Mouse (Mus musculus) brain, embryonic 14.5 days (tissue): ENCODE data around the gene Ankrd34c.

Experiments
- CTCF ChIP-seq: fragments of 200-500 bp; IDR thresholded peaks from 2 replicates; pipeline ENCODE4 v1.5.1; 2012; ENCODE audit warnings: inconsistent platforms, mild to moderate bottlenecking, moderate library complexity, borderline replicate concordance; ENCODE audit not compliant: insufficient read depth, insufficient read length; ENCODE audit errors: extremely low read depth
- POLR2A ChIP-seq: fragments of 200-500 bp; IDR thresholded peaks from 2 replicates; pipeline ENCODE4 v1.6.1; 2012; ENCODE audit warnings: mild to moderate bottlenecking, inconsistent platforms, borderline replicate concordance; ENCODE audit not compliant: poor library complexity, insufficient read depth, insufficient read length, severe bottlenecking; ENCODE audit errors: extremely low read depth

- TF ChIP-seq POLR2A (no peak), CTCF (peak; percentile 62; the same call in 1 of the 2 replicates)
Measured at GRCm38 (mm10) chr9:89706906-89707305, 31.4 kb downstream of the Ankrd34c start.
